Mouse (Mus musculus) MEL (cell line): ENCODE results near the gene Crim1. TPM values are rescaled to one million over a fixed set of nuclear protein-coding genes. Genes with fewer than 3 reads are reported as not detected.

ENCODE experiments used
- DNase-seq: peaks from one replicate; pipeline ENCODE4 v3.0.0; 2011; ENCODE audit warnings: low read depth, low spot score
- H3K27ac ChIP-seq: 2 replicates; pipeline ENCODE4 v1.5.1; 2012; ENCODE audit warnings: low read depth, mild to moderate bottlenecking, control low read depth, low read length, moderate library complexity; ENCODE audit not compliant: control insufficient read depth
- H3K27me3 ChIP-seq, 2 experiments: fragments of 150-350 bp in 1 of 2; sonication (generic) in 1 of 2; 2 replicates each; pipeline ENCODE4 v1.6.1; 2012; ENCODE audit warnings: low read length in 2 of 2, mild to moderate bottlenecking in 2 of 2, improper control_type of control experiment in 1 of 2, moderate library complexity in 1 of 2; ENCODE audit not compliant: insufficient read depth in 2 of 2, control insufficient read depth in 1 of 2
- H3K36me3 ChIP-seq, 2 experiments: 2 replicates each; pipeline ENCODE4 v1.6.1; 2012 to 2014; ENCODE audit warnings: low read length in 2 of 2, improper control_type of control experiment in 1 of 2, inconsistent platforms in 1 of 2, mild to moderate bottlenecking in 1 of 2; ENCODE audit not compliant: insufficient read depth in 2 of 2, control insufficient read depth in 1 of 2
- H3K4me1 ChIP-seq, 2 experiments: fragments of 150-350 bp in 1 of 2; sonication (generic) in 1 of 2; 2 replicates each; pipeline ENCODE4 v1.6.1; 2012; ENCODE audit warnings: low read length in 2 of 2, improper control_type of control experiment in 1 of 2, mild to moderate bottlenecking in 1 of 2; ENCODE audit not compliant: insufficient read depth in 2 of 2, control insufficient read depth in 1 of 2
- H3K4me3 ChIP-seq, 2 experiments: fragments of 150-350 bp in 1 of 2; sonication (generic) in 1 of 2; 2 replicates each; pipeline ENCODE4 v1.5.1; 2012; ENCODE audit warnings: low read depth in 2 of 2, low read length in 2 of 2, mild to moderate bottlenecking in 2 of 2, moderate library complexity in 2 of 2, control low read depth in 1 of 2, improper control_type of control experiment in 1 of 2; ENCODE audit not compliant: control insufficient read depth in 1 of 2, insufficient read depth in 1 of 2
- H3K79me2 ChIP-seq: 2 replicates; pipeline ENCODE4 v1.6.1; 2012; ENCODE audit warnings: mild to moderate bottlenecking, low read length, moderate library complexity; ENCODE audit not compliant: control insufficient read depth, poor library complexity, insufficient read depth
- H3K9ac ChIP-seq: 2 replicates; pipeline ENCODE4 v1.6.1; 2012; ENCODE audit warnings: low read depth, mild to moderate bottlenecking, control low read depth, low read length, moderate library complexity; ENCODE audit not compliant: control insufficient read depth, poor library complexity, severe bottlenecking
- H3K9me3 ChIP-seq: fragments of 150-350 bp; sonication (generic); replicated peaks from 2 replicates; pipeline ENCODE4 v1.6.1; 2012; ENCODE audit warnings: mild to moderate bottlenecking, low read length, improper control_type of control experiment, moderate library complexity; ENCODE audit not compliant: insufficient read depth
- BHLHE40 ChIP-seq: IDR thresholded peaks from 2 replicates; pipeline ENCODE4 v1.6.1; 2012; ENCODE audit warnings: low read depth, mild to moderate bottlenecking, inconsistent platforms, low read length, improper control_type of control experiment, borderline replicate concordance
- CTCF ChIP-seq, 3 experiments: IDR thresholded peaks in 2 of 3; conservative IDR thresholded peaks in 1 of 3; 2 replicates each; pipeline ENCODE4 v1.5.1; 2011 to 2012; ENCODE audit warnings: low read length in 3 of 3, low read depth in 2 of 3, mild to moderate bottlenecking in 2 of 3, improper control_type of control experiment in 1 of 3, inconsistent platforms in 1 of 3, mixed read lengths in 1 of 3, moderate library complexity in 1 of 3; ENCODE audit not compliant: control insufficient read depth in 1 of 3, insufficient read depth in 1 of 3, poor library complexity in 1 of 3, severe bottlenecking in 1 of 3
- E2F4 ChIP-seq: IDR thresholded peaks from 2 replicates; pipeline ENCODE4 v1.6.1; 2011; ENCODE audit warnings: low read depth, low read length, improper control_type of control experiment, borderline replicate concordance
- ETS1 ChIP-seq: IDR thresholded peaks from 2 replicates; pipeline ENCODE4 v1.6.1; 2012; ENCODE audit warnings: low read depth, mild to moderate bottlenecking, inconsistent platforms, low read length, improper control_type of control experiment, moderate library complexity
- JUND ChIP-seq: IDR thresholded peaks from 2 replicates; pipeline ENCODE4 v1.6.1; 2011; ENCODE audit warnings: low read depth, mild to moderate bottlenecking, improper control_type of control experiment, low read length
- KAT2A ChIP-seq: conservative IDR thresholded peaks from 2 replicates; pipeline ENCODE4 v1.6.1; 2012; ENCODE audit warnings: low read depth, low read length, improper control_type of control experiment, inconsistent platforms
- MAFK ChIP-seq: IDR thresholded peaks from 2 replicates; pipeline ENCODE4 v1.6.1; 2011; ENCODE audit warnings: low read depth, mild to moderate bottlenecking, low read length, improper control_type of control experiment, borderline replicate concordance
- MYB ChIP-seq: IDR thresholded peaks from 2 replicates; pipeline ENCODE4 v1.6.1; 2011; ENCODE audit warnings: mild to moderate bottlenecking, low read depth, low read length, improper control_type of control experiment
- NRF1 ChIP-seq: IDR thresholded peaks from 2 replicates; pipeline ENCODE4 v1.6.1; 2014; ENCODE audit warnings: low read depth, mild to moderate bottlenecking, inconsistent platforms, low read length, improper control_type of control experiment, moderate library complexity; ENCODE audit not compliant: poor library complexity, insufficient read depth, severe bottlenecking
- POLR2A ChIP-seq, 2 experiments: IDR thresholded peaks; 2 replicates each; pipeline ENCODE4 v1.6.1; 2011 to 2012; ENCODE audit warnings: low read length in 2 of 2, mild to moderate bottlenecking in 2 of 2, control low read depth in 1 of 2, improper control_type of control experiment in 1 of 2, low read depth in 1 of 2, moderate library complexity in 1 of 2; ENCODE audit not compliant: control insufficient read depth in 1 of 2, insufficient read depth in 1 of 2, poor library complexity in 1 of 2
- POLR2AphosphoS2 ChIP-seq: IDR thresholded peaks from 2 replicates; pipeline ENCODE4 v1.6.1; 2011; ENCODE audit warnings: low read length, improper control_type of control experiment
- TCF12 ChIP-seq: IDR thresholded peaks from 2 replicates; pipeline ENCODE4 v1.6.1; 2014; ENCODE audit warnings: low read depth, mild to moderate bottlenecking, inconsistent platforms, low read length, improper control_type of control experiment, moderate library complexity
- polyA plus RNA-seq, 2 experiments: library from polyadenylated mRNA; stranded (reverse) in 1 of 2; unstranded in 1 of 2; fragments of >175 nt in 1 of 2; fragments of >200 nt in 1 of 2; gene quantifications; 2 replicates each; pipeline versions ENCODE4 v1.2.1 to v1.2.4; 2012; ENCODE audit warnings: low replicate concordance in 2 of 2, low read depth in 1 of 2; ENCODE audit not compliant: insufficient read length in 2 of 2, insufficient read depth in 1 of 2, missing spikeins in 1 of 2
- total RNA-seq: library from RNA; depleted of rRNA; stranded (reverse); fragments of 300-350 nt; gene quantifications from 2 replicates; pipeline ENCODE4 v1.2.3, GENCODE M21; 2012

Gene Crim1
- total and polyA plus RNA-seq, 3 experiments = not detected

DNA sequence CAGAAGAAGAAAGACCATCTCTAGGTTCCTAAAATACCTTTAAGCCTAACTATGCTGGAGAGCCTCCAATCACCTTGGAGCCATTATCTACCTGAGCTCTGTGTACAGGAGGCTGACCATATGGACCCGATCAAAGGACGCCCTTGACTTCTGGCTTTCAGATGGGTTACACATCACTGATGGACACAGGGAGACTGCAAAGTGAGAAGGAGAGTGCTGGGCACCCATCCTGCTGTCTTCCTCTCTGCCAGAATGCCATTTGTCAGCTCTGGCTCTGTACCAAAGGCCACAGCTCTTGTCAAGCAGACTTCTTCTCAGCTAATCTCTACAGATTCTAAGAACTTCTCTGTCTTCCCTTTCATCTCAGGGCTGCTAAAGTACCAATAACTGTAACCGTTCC is 205.3 kb downstream of the Crim1 start:
- H3K4me1 ChIP-seq = peaks cover 0 to 2% of the 10 kb centered on the region in 2 experiments; a peak in 1 of 4 replicates
- no peaks in the 10 kb centered on the region; a peak in 3 of 4 replicates for H3K36me3 ChIP-seq
- TF ChIP-seq KAT2A (no peak), JUND (no peak), CTCF (IDR thresholded peaks at IDR 0.05 in 2 of 3, conservative IDR thresholded peaks at IDR 0.05 in 1 of 3; ENCODE audit: control insufficient read depth in 1 of 3, insufficient read depth in 1 of 3, low read depth in 2 of 3, low read length in 3 of 3, poor library complexity in 1 of 3, severe bottlenecking in 1 of 3) (no peak), POLR2AphosphoS2 (no peak), NRF1 (no peak)
- TF ChIP-seq, all 39 proteins: peak for 0

DNA sequence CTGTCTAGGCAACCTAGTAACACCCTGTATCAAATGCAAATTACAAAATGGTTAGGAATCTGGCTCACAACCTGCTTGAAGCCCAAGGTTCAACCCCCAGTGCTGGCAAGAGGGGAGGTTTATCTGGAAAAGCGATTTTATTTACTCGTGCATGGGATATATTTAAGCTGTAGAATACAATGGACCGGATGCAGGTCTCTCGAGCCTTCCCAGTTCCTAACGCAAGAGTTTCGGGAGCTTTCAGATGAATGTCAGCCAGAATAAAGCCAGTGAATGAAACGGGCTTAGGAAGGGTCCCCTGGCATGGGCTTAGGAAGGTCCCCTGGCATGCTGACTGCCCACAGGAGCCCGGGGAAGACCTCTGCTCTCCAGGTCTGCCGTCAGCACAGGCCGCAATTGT is 206.8 kb downstream of the Crim1 start:
- Histone ChIP-seq H3K79me2 (no peaks in the 10 kb centered on the region), H3K27me3 (no peaks in the 10 kb centered on the region), H3K4me1 (no peaks in the 10 kb centered on the region), H3K36me3 (no peaks in the 10 kb centered on the region; a peak in 2 of 4 replicates), H3K4me3 (no peak overlapping the region), H3K9ac (no peak overlapping the region), H3K27ac (no peak overlapping the region), H3K9me3 (no peaks in the 10 kb centered on the region)
- no peak for TF ChIP-seq E2F4
- TF ChIP-seq ETS1 = no peak
- no peak for TF ChIP-seq KAT2A
- no peak for TF ChIP-seq MAFK
- no peak for TF ChIP-seq POLR2A (IDR thresholded peaks at IDR 0.05; ENCODE audit: control insufficient read depth in 1 of 2, insufficient read depth in 1 of 2, low read depth in 1 of 2, low read length in 2 of 2, poor library complexity in 1 of 2)
- no peak for DNase-seq

More for the DNA sequence above, 205.3 kb downstream of the Crim1 start:
- no peak for DNase-seq
- no peaks in the 10 kb centered on the region for H3K79me2 ChIP-seq
- H3K9me3 ChIP-seq = no peaks in the 10 kb centered on the region
- no peak overlapping the region for H3K9ac ChIP-seq
- H3K27ac ChIP-seq = no peak overlapping the region
- H3K4me3 ChIP-seq = no peak overlapping the region
- no peaks in the 10 kb centered on the region for H3K27me3 ChIP-seq

DNA sequence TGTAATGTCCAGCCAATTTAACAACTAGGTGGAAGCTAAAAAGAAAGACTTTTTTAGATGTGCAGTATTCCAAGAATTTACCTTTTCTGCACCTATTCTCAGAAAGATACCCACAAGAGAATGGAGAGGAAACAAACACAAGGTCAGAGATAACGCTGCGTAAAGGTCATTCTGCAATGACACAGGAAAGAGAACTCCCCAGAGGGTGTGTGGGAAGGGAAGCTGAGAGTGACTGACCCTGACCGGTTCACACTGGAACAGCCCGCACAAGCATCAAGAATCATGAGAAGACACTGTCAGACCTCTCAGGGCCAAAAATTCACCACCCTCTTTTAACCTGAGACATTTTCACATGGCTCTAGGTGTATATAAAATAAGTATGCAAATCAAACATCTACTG is 207.5 kb downstream of the Crim1 start:
- Histone ChIP-seq H3K27me3 (no peaks in the 10 kb centered on the region), H3K9ac (no peak overlapping the region), H3K27ac (no peak overlapping the region), H3K79me2 (no peaks in the 10 kb centered on the region), H3K36me3 (no peaks in the 10 kb centered on the region; a peak in 2 of 4 replicates), H3K9me3 (no peaks in the 10 kb centered on the region), H3K4me1 (no peaks in the 10 kb centered on the region), H3K4me3 (no peak overlapping the region)
- no peak for TF ChIP-seq TCF12
- TF ChIP-seq ETS1 = no peak
- no peak for TF ChIP-seq BHLHE40
- TF ChIP-seq MYB = no peak
- no peak for TF ChIP-seq KAT2A
- no peak for TF ChIP-seq POLR2A (IDR thresholded peaks at IDR 0.05; ENCODE audit: control insufficient read depth in 1 of 2, insufficient read depth in 1 of 2, low read depth in 1 of 2, low read length in 2 of 2, poor library complexity in 1 of 2)
- TF ChIP-seq POLR2AphosphoS2 = no peak
- DNase-seq = no peak
